Mouse (Mus musculus): ENCODE data around the gene Mapre1. TPM values are rescaled to one million over a fixed set of nuclear protein-coding genes. Genes with fewer than 3 reads are reported as not detected.

The Mapre1 gene
- 80.6 and 106 TPM in 2 replicates for polyA plus RNA-seq (2021; fragmentation: Nextera tagmentation)
- long read RNA-seq, experiment 1, full-length matches to known transcripts = 586 of 640 reads
- long read RNA-seq, experiment 1, partial matches to known transcripts = 20 of 640 reads
- long read RNA-seq, experiment 1, other reads (novel, unspliced or antisense) = 34 of 640 reads
- long read RNA-seq, experiment 2, full-length matches to known transcripts = 134 of 174 reads
- long read RNA-seq, experiment 2, partial matches to known transcripts = 22 of 174 reads
- long read RNA-seq, experiment 2, other reads (novel, unspliced or antisense) = 18 of 174 reads

GRCm38 (mm10) chr2:153740500-153741436 lies at the start of gene Mapre1:
Mapre1 (plus strand) TSS chr2:153741274.

GRCm38 (mm10) chr2:153696352-153696751 lies 44.7 kb upstream of the Mapre1 start, which contains the start of gene Dnmt3c:
Dnmt3c (plus strand) TSS chr2:153696652.

GRCm38 (mm10) chr2:153779394-153779981 lies 38.4 kb downstream of the Mapre1 start, which contains the start of gene Efcab8:
Efcab8 (plus strand) TSS chr2:153779931.

Other genes starting within 250 kb of the Mapre1 start
- gene 4930404H24Rik, start 248.5 kb upstream of the Mapre1 start, polyA plus RNA-seq (2021; fragmentation: Nextera tagmentation) = not detected in 2 replicates
- gene Nol4l, start 211.3 kb upstream of the Mapre1 start, polyA plus RNA-seq (2021; fragmentation: Nextera tagmentation) = 10.8 and 15.0 TPM in 2 replicates
- gene Commd7, start 108.5 kb upstream of the Mapre1 start, polyA plus RNA-seq (2021; fragmentation: Nextera tagmentation) = 30.4 and 40.1 TPM in 2 replicates
- 0.11 TPM in 2 replicates for gene Dnmt3b, start 91.8 kb upstream of the Mapre1 start, polyA plus RNA-seq (2021; fragmentation: Nextera tagmentation)
- gene Dnmt3c, start 44.6 kb upstream of the Mapre1 start, polyA plus RNA-seq (2021; fragmentation: Nextera tagmentation) = 0.06 and 0.16 TPM in 2 replicates
- gene Efcab8, start 38.7 kb downstream of the Mapre1 start, polyA plus RNA-seq (2021; fragmentation: Nextera tagmentation) = not detected in 2 replicates
- not detected in 2 replicates for gene Sun5, start 129.8 kb downstream of the Mapre1 start, polyA plus RNA-seq (2021; fragmentation: Nextera tagmentation)
- not detected in 2 replicates for gene Bpifb2, start 133.8 kb downstream of the Mapre1 start, polyA plus RNA-seq (2021; fragmentation: Nextera tagmentation)
- not detected in 2 replicates for gene Bpifb6, start 159.1 kb downstream of the Mapre1 start, polyA plus RNA-seq (2021; fragmentation: Nextera tagmentation)
- gene Bpifb3, start 177.0 kb downstream of the Mapre1 start, polyA plus RNA-seq (2021; fragmentation: Nextera tagmentation) = 0.18 TPM in 1 of 2 replicates, not detected in the other
- 0.10 and 0.17 TPM in 2 replicates for gene Bpifb4, start 196.9 kb downstream of the Mapre1 start, polyA plus RNA-seq (2021; fragmentation: Nextera tagmentation)
- gene Bpifa6, start 233.7 kb downstream of the Mapre1 start, polyA plus RNA-seq (2021; fragmentation: Nextera tagmentation) = not detected in 2 replicates